Mouse (Mus musculus) midbrain, embryonic 16.5 days (tissue): Measurements from ENCODE around the gene Ahcyl2. TPM values are rescaled to one million over a fixed set of nuclear protein-coding genes. Genes with fewer than 3 reads are reported as not detected.

ENCODE experiments used
- ATAC-seq: fragments of 200-750 bp; cut with Nextera tagmentation; 2 replicates; pipeline ENCODE4 v1.8.0; 2017; ENCODE audit warnings: moderate TSS enrichment
- H3K27ac ChIP-seq: fragments of 300-500 bp; sonication (generic); 2 replicates; pipeline ENCODE4 v1.5.1; 2014; ENCODE audit warnings: mild to moderate bottlenecking, low read length, mixed read lengths
- H3K27me3 ChIP-seq: fragments of 300-500 bp; sonication (generic); 2 replicates; pipeline ENCODE4 v1.6.1; 2014; ENCODE audit warnings: low read depth, low read length, mixed read lengths; ENCODE audit not compliant: control insufficient read depth, insufficient read depth
- H3K36me3 ChIP-seq: fragments of 300-500 bp; sonication (generic); 2 replicates; pipeline ENCODE4 v1.6.1; 2014; ENCODE audit warnings: mild to moderate bottlenecking, low read length, moderate library complexity, mixed read lengths; ENCODE audit not compliant: control insufficient read depth, insufficient read depth
- H3K4me1 ChIP-seq: fragments of 300-500 bp; sonication (generic); 2 replicates; pipeline ENCODE4 v1.6.1; 2014; ENCODE audit warnings: mild to moderate bottlenecking, low read length, mixed read lengths; ENCODE audit not compliant: control insufficient read depth, insufficient read depth
- H3K4me2 ChIP-seq: fragments of 300-500 bp; sonication (generic); 2 replicates; pipeline ENCODE4 v1.6.1; 2014; ENCODE audit warnings: mild to moderate bottlenecking, low read length, mixed read lengths
- H3K4me3 ChIP-seq: fragments of 300-500 bp; sonication (generic); 2 replicates; pipeline ENCODE4 v1.5.1; 2014; ENCODE audit warnings: low read depth, mild to moderate bottlenecking, low read length, moderate library complexity, mixed read lengths
- H3K9ac ChIP-seq: fragments of 300-500 bp; sonication (generic); 2 replicates; pipeline ENCODE4 v1.6.1; 2014; ENCODE audit warnings: low read depth, low read length, mixed read lengths
- H3K9me3 ChIP-seq: fragments of 300-500 bp; sonication (generic); replicated peaks from 2 replicates; pipeline ENCODE4 v1.6.1; 2014; ENCODE audit warnings: mild to moderate bottlenecking, low read length, mixed read lengths; ENCODE audit not compliant: control insufficient read depth, poor library complexity, severe bottlenecking
- whole genome bisulfite sequencing: fragments of 180-500 bp; shearing (Covaris S2); extraction: QIAGEN DNeasy Blood & Tissue Kit; methylation state at CpG from one replicate; pipeline ENCODE4 v1.1.7; 2014; 5-methylcytosine and 5-hydroxymethylcytosine counted together
- polyA plus RNA-seq: library from polyadenylated mRNA; unstranded; fragments of >200 nt; fragmentation: Nextera tagmentation; extraction: Ambion mirVana; gene quantifications from 2 replicates; pipeline ENCODE4 v1.2.1, GENCODE M21; 2015

Gene Ahcyl2
- polyA plus RNA-seq, 1 experiment from 2014 or later, result 17.6 TPM

DNA sequence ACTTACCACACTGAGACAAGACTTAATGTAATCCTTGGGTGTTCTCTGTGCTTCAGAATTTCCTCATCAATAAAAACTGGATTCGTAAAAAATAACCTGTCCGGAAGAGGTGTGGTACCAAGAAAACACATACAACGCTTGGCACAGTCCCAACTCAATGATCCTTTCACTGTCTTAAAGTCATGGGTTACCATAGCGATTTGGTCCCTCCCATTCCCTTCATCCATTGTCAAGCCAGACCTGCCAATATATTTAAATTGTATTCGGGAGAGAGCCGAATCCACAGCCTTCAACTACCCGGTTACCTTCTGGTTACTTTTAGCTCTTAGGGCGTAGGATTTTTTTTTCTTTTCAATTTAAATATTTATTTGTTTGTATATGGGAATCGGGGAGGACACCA lies 148.0 kb downstream of the Ahcyl2 start:
- Histone ChIP-seq H3K4me3 (no peak overlapping the region), H3K9me3 (no peaks in the 10 kb centered on the region), H3K4me1 (peaks cover 3% of the 10 kb centered on the region; the same call in 1 of the 2 replicates), H3K36me3 (no peaks in the 10 kb centered on the region), H3K4me2 (no peak overlapping the region), H3K27ac (no peak overlapping the region), H3K9ac (no peak overlapping the region), H3K27me3 (peaks cover 10% of the 10 kb centered on the region)
- WGBS, result 26% methylated on average over 9 of the region's 9 CpGs
- no peak for ATAC-seq

DNA sequence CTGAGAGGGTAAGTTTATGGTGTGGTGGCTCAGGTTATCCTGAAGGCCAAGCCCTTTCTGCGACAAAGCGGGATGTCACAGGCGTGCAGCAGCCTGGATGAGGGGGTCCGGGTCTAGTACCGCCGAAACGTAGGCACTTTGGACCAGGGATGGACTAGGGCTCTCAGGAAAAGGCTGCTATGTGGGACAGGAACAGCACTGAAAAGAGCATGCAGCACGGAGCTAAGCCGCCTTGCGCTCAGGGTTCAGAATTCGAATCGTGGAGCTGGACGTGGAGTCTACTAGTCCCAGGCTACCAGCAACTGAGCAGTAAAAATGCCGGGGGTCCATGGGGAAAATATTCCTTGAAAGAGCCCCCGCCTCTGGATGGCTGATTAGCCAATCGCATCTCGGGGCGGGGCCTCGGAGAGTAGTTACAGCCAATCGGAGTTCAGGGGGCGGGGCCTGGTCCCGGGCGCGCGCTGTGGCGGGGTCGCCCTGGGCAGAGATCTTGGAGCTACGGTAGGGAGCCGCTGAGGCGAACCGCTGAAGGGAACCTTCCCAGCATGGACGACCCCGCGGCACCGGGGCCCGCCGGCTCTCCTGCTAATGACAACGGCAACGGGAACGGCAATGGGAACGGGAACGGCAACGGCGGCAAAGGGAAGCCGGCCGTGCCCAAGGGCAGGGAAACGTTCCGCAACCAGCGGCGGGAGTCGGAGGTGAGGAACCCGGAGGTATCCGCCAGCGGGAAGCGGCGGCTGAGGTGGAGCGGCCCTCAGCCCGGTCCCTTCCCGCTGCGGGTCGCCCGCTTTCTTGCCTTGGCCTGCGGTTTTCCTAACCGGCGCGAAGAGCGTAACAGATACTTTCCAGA lies 148.9 kb downstream of the Ahcyl2 start, which contains the start of gene Strip2:
Strip2 (plus strand) TSS at position 483 of the 853 bp plus-strand sequence.
- Histone ChIP-seq H3K27ac (peak within 1 kb of the TSS; percentile 53; the same call in 1 of the 2 replicates), H3K36me3 (no peaks in the 10 kb centered on the region), H3K27me3 (peaks cover 10% of the 10 kb centered on the region), H3K4me1 (peaks cover 3% of the 10 kb centered on the region; the same call in 1 of the 2 replicates), H3K9me3 (no peaks in the 10 kb centered on the region), H3K9ac (peak within 1 kb of the TSS; percentile 75), H3K4me3 (peak within 1 kb of the TSS; percentile 84), H3K4me2 (peak within 1 kb of the TSS; percentile 95)
- peak; percentile 99 for ATAC-seq
- under 1% methylated on average over 67 of the region's 67 CpGs for WGBS

DNA sequence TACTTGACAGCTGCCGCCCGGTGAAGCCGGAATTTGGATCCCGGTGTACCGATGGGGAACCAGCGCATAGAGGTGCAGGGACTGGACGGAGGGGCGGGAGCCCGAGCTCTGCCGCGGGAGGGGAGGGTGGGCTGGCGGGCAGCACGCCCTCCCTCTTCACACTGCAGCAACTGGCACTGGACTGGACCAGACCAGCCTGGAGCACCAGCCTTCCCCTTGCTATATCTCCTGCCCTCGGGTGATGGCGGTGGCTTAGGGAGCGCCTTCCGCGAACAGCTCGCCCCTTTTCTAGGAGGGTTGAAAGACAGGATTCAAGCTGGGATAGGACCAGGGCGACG lies 149.5 kb downstream of the Ahcyl2 start:
- Histone ChIP-seq H3K9me3 (no peaks in the 10 kb centered on the region), H3K27me3 (peaks cover 10% of the 10 kb centered on the region), H3K36me3 (no peaks in the 10 kb centered on the region), H3K4me3 (peak overlapping the region; percentile 84), H3K9ac (peak overlapping the region; percentile 75), H3K4me1 (peaks cover 3% of the 10 kb centered on the region; the same call in 1 of the 2 replicates), H3K4me2 (peak overlapping the region; percentile 95), H3K27ac (0 out of 2 replicates have a peak overlapping the region, but pooled peaks have one; percentile 53)
- WGBS, result 0% methylated on average over 21 of the region's 21 CpGs
- peak; percentile 84 for ATAC-seq

DNA sequence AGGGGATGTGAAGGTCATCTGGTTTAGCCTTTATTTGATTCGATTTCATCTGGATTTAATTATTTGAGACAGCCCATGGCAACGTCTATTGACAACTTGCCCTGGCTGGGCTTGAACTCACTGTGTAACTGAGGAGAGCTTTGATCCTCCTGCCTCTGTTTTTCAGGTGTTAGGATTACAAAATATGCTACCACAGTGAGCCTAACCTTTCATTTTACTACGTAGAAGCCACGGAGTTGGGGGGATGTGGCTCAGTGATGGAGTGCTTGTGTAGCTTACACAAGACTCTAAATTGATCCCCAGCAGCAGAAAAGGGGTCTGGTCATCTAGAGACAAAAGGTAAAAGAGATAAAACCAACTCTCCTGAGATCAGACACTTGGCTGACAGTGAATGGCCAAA lies 150.1 kb downstream of the Ahcyl2 start:
- 36% methylated on average over 4 of the region's 4 CpGs for WGBS
- H3K9ac ChIP-seq, result no peak overlapping the region
- no peak overlapping the region; the same call in 1 of the 2 replicates for H3K4me3 ChIP-seq

DNA sequence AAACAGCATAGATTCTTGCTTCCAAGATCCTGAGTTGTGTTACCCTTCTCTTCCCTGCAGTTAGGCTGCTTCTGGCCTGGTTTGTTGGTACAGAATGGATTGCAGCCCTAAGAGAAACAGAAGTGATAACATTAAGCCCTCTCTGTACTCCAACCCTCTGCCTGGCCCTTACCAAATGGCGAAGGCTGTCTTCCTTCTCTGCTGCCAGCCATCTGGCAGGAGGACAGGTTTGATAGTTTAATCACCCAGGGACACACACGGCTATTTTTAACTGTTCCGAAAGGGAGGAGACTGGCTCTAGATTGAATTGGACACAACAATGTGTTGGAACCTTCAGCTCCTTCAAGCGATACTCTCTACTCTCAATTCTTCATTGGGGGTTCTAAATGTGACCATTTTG lies 155.7 kb downstream of the Ahcyl2 start:
- H3K9ac ChIP-seq, result no peak overlapping the region
- 83% methylated on average over 4 of the region's 4 CpGs for WGBS
- no peaks in the 10 kb centered on the region for H3K36me3 ChIP-seq
- no peak overlapping the region for H3K4me3 ChIP-seq
- peaks cover 4% of the 10 kb centered on the region; the same call in 1 of the 2 replicates for H3K27me3 ChIP-seq
- no peaks in the 10 kb centered on the region for H3K9me3 ChIP-seq
- no peak overlapping the region for H3K4me2 ChIP-seq
- ATAC-seq, result no peak
- H3K27ac ChIP-seq, result no peak overlapping the region
- H3K4me1 ChIP-seq, result no peaks in the 10 kb centered on the region

More for the DNA sequence above, 150.1 kb downstream of the Ahcyl2 start:
- H3K4me1 ChIP-seq, result peaks cover 3% of the 10 kb centered on the region; the same call in 1 of the 2 replicates
- no peak for ATAC-seq
- H3K36me3 ChIP-seq, result no peaks in the 10 kb centered on the region
- no peak overlapping the region for H3K27ac ChIP-seq
- peak overlapping the region; percentile 95 for H3K4me2 ChIP-seq
- no peaks in the 10 kb centered on the region for H3K9me3 ChIP-seq
- peaks cover 10% of the 10 kb centered on the region for H3K27me3 ChIP-seq

DNA sequence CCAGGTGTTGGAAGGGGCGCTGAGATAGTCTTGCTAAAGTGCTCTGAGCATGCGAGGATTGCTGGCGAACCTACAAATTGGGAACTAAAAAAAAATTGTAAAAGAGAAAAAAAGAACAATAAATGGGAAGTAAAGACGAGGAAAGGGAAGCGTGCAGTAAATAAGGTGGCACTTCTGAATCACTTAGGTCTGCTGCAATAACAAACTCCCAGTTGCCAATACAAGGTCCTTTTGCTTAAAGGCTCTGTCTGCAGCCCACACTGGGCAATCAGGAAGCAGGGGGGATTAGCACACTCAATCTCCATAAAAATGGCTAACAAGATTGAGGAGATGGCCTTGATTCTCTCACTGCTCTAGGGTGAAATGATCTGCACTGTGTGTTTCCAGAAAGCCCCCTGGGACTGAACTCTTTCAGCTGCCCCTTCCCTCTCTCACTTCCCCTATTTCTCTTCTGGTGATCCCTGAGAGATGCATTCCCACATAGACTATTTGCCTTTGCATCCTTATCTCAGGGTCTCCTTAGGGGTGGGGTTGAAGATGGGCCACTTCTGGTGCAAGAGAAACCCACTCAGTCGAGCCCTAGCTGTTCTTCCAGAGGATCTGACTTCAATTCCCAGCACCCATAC lies 157.9 kb downstream of the Ahcyl2 start:
- Histone ChIP-seq H3K9me3 (no peaks in the 10 kb centered on the region), H3K36me3 (no peaks in the 10 kb centered on the region), H3K4me3 (no peak overlapping the region), H3K9ac (no peak overlapping the region), H3K4me1 (no peaks in the 10 kb centered on the region), H3K4me2 (no peak overlapping the region), H3K27ac (no peak overlapping the region), H3K27me3 (no peaks in the 10 kb centered on the region)
- no peak for ATAC-seq
- WGBS, result 70% methylated on average over 6 of the region's 6 CpGs

DNA sequence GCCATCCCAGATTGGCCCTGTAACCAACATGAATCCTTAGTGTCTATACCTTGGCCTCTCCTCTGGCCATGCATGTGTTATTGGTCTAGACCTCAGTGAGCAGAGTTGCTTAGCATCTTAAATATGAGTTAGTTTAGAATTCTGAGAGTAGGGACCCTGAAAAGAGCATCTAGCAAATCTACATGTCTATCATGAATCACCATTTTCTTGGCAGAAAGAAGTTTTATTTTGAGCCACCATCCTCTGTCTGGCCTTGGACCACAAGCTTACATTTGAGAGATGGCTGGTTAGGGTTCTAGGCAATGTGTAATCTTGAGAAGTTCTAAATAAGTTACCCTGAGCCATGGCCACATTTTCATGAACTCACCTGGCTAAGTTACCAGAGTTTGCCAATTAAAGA lies 162.3 kb downstream of the Ahcyl2 start:
- ATAC-seq, result no peak
- H3K4me3 ChIP-seq, result no peak overlapping the region
- H3K9me3 ChIP-seq, result no peaks in the 10 kb centered on the region
- no peaks in the 10 kb centered on the region for H3K4me1 ChIP-seq
- no peak overlapping the region for H3K4me2 ChIP-seq
- H3K27ac ChIP-seq, result no peak overlapping the region
- H3K9ac ChIP-seq, result no peak overlapping the region
- H3K27me3 ChIP-seq, result no peaks in the 10 kb centered on the region
- no peaks in the 10 kb centered on the region for H3K36me3 ChIP-seq

DNA sequence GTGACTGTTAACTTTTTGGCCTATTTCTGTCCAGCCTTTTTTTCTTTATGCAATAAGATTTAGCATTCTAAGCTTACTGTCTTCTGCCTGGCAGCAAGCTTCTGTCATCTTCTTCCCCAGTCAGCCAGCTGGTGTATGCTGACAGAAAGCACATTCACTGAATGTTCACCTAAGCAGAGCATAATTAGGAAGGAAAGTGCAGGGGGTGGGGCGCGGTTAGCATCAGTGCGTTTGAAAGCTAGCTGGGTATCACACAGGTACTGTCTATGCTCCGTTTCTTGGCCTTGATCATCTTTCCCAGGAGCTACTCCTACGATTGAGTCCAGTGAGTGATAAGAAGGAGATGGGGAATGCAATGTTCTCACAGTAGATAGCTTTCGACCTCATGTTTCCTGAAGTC lies 162.9 kb downstream of the Ahcyl2 start:
- no peaks in the 10 kb centered on the region for H3K4me1 ChIP-seq
- ATAC-seq, result no peak
- no peak overlapping the region for H3K4me3 ChIP-seq
- WGBS, result 82% methylated on average over 6 of the region's 6 CpGs
- no peaks in the 10 kb centered on the region for H3K36me3 ChIP-seq
- no peak overlapping the region for H3K27ac ChIP-seq
- no peaks in the 10 kb centered on the region for H3K9me3 ChIP-seq
- no peak overlapping the region for H3K9ac ChIP-seq
- no peaks in the 10 kb centered on the region for H3K27me3 ChIP-seq
- H3K4me2 ChIP-seq, result no peak overlapping the region

DNA sequence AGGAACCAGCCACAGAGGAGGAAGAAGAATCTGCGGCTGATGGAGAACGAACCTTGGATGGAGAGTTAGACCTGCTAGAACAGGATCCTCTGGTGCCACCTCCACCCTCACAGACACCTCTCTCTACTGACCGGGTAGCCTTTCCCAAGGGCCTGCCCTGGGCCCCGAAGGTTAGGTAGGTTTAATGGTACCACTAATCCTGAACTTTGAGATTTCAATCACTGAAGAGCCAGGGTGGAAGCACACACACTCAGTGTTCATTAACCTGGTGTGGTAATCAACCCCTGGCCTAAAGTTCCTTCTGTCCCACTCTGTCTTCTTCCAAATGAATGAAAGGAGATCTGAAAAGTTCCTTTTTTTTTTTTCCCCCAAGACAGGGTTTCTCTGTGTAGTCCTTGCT lies 163.4 kb downstream of the Ahcyl2 start:
- H3K9me3 ChIP-seq, result no peaks in the 10 kb centered on the region
- H3K4me2 ChIP-seq, result no peak overlapping the region
- H3K4me3 ChIP-seq, result no peak overlapping the region
- no peak overlapping the region for H3K27ac ChIP-seq
- no peak for ATAC-seq
- no peaks in the 10 kb centered on the region for H3K4me1 ChIP-seq
- WGBS, result 93% methylated on average over 4 of the region's 4 CpGs
- no peaks in the 10 kb centered on the region for H3K27me3 ChIP-seq
- no peak overlapping the region for H3K9ac ChIP-seq
- H3K36me3 ChIP-seq, result no peaks in the 10 kb centered on the region
